Mouse (Mus musculus) heart, postnatal 4 days (tissue): ENCODE measurements around the gene Srp54a. TPM values are rescaled to one million over a fixed set of nuclear protein-coding genes. Genes with fewer than 3 reads are reported as not detected.
"Not testable (repeated sequence)": the region's sequence is repeated elsewhere in the genome, so short reads cannot be mapped to it uniquely, and the experiment has no call there.

Source experiments
- DNase-seq: peaks from one replicate; pipeline ENCODE4 v3.0.0; 2021
- total RNA-seq, 2 experiments: library from RNA; stranded (reverse); gene quantifications; 2 replicates each; pipeline ENCODE4 v1.2.3; 2021

Gene Srp54a
- total RNA-seq, 2 experiments from 2014 or later = 94.3 to 101 TPM

GRCm38 (mm10) chr12:55124731-55125130 is 44.7 kb downstream of the Srp54a start:
- DNase-seq = not testable (repeated sequence)

GRCm38 (mm10) chr12:55135540-55135939 is 55.5 kb downstream of the Srp54a start:
- DNase-seq = not testable (repeated sequence)

- DNase-seq = not testable (repeated sequence)
Observed at GRCm38 (mm10) chr12:55137859-55138258, 57.8 kb downstream of the Srp54a start.

- not testable (repeated sequence) for DNase-seq
Observed at GRCm38 (mm10) chr12:55154559-55155448, 74.7 kb downstream of the Srp54a start, which contains the start of gene Srp54b. TSS of gene Srp54b (plus strand) at chr12:55155104.

- not testable (repeated sequence) for DNase-seq
Observed at GRCm38 (mm10) chr12:55155449-55155783, 75.4 kb downstream of the Srp54a start.

Other genes with a start within 250 kb of the Srp54a start
- 100 to 1,000 TPM; 509 to 516 TPM for gene Cfl2, start 217.4 kb upstream of the Srp54a start, total RNA-seq
- not detected for gene Gm20403, start 93.7 kb upstream of the Srp54a start, total RNA-seq
- gene Baz1a, start 65.9 kb upstream of the Srp54a start, total RNA-seq = 10 to 100 TPM; 15.0 to 16.5 TPM
- 10 to 100 TPM in 1 of 2 experiments, 1 to 10 TPM in 1; 8.8 to 10.2 TPM for gene 2700097O09Rik, start 152 bp upstream of the Srp54a start, total RNA-seq
- 10 to 100 TPM; 11.0 to 15.0 TPM for gene Fam177a, start 44.2 kb downstream of the Srp54a start, total RNA-seq
- 10 to 100 TPM; 38.6 to 43.3 TPM for gene Srp54b, start 74.8 kb downstream of the Srp54a start, total RNA-seq
- gene 1700047I17Rik2, start 119.3 kb downstream of the Srp54a start, total RNA-seq = 1 to 10 TPM in 1 of 2 experiments, not detected in 1; 4.7 TPM
- gene Srp54c, start 149.9 kb downstream of the Srp54a start, total RNA-seq = 10 to 100 TPM; 27.2 to 31.5 TPM
- gene 1110008L16Rik, start 219.3 kb downstream of the Srp54a start, total RNA-seq = 10 to 100 TPM; 10.7 to 11.1 TPM
- 10 to 100 TPM; 11.7 to 12.9 TPM for gene Ppp2r3c, start 222.7 kb downstream of the Srp54a start, total RNA-seq